Mouse (Mus musculus) mesoderm, embryonic 11.5 days (tissue): ENCODE results near the gene Actrt2.

Experiments
- DNase-seq: peaks from one replicate; pipeline ENCODE4 v3.0.0-alpha.2; 2012; ENCODE audit warnings: low read depth, low spot score

Gene Actrt2

GRCm38 (mm10) chr4:154683068-154683752 is 15.5 kb upstream of the Actrt2 start:
- no peak for DNase-seq

GRCm38 (mm10) chr4:154682311-154682710 is 14.6 kb upstream of the Actrt2 start:
- peak; percentile 47 for DNase-seq

GRCm38 (mm10) chr4:154675441-154676000 is 7.9 kb upstream of the Actrt2 start:
- DNase-seq: no peak

- no peak for DNase-seq
Measured at GRCm38 (mm10) chr4:154674966-154675365, 7.3 kb upstream of the Actrt2 start.

- peak; percentile 81 for DNase-seq
Measured at GRCm38 (mm10) chr4:154674541-154674940, 6.9 kb upstream of the Actrt2 start.

GRCm38 (mm10) chr4:154673986-154674385 is 6.3 kb upstream of the Actrt2 start:
- no peak for DNase-seq

- no peak for DNase-seq
Measured at GRCm38 (mm10) chr4:154672027-154672426, 4.4 kb upstream of the Actrt2 start.

- DNase-seq: no peak
Measured at GRCm38 (mm10) chr4:154671232-154671912, 3.7 kb upstream of the Actrt2 start.

GRCm38 (mm10) chr4:154662681-154663215 is 4.9 kb downstream of the Actrt2 start:
- DNase-seq: no peak

GRCm38 (mm10) chr4:154661256-154661655 is 6.4 kb downstream of the Actrt2 start:
- no peak for DNase-seq

- DNase-seq: no peak
Measured at GRCm38 (mm10) chr4:154660025-154660424, 7.6 kb downstream of the Actrt2 start.

- no peak for DNase-seq
Measured at GRCm38 (mm10) chr4:154655134-154655910, 12.3 kb downstream of the Actrt2 start.

- peak; percentile 68 for DNase-seq
Measured at GRCm38 (mm10) chr4:154652494-154652893, 15.2 kb downstream of the Actrt2 start.

- DNase-seq: no peak
Measured at GRCm38 (mm10) chr4:154649083-154649747, 18.5 kb downstream of the Actrt2 start.

GRCm38 (mm10) chr4:154642496-154642895 is 25.2 kb downstream of the Actrt2 start:
- DNase-seq: no peak

GRCm38 (mm10) chr4:154641296-154642110 is 26.2 kb downstream of the Actrt2 start:
- DNase-seq: no peak

GRCm38 (mm10) chr4:154640443-154641295 is 27.0 kb downstream of the Actrt2 start:
- DNase-seq: no peak

- no peak for DNase-seq
Measured at GRCm38 (mm10) chr4:154639591-154640442, 27.9 kb downstream of the Actrt2 start.

- DNase-seq: no peak
Measured at GRCm38 (mm10) chr4:154639126-154639525, 28.5 kb downstream of the Actrt2 start.
